Mouse (Mus musculus) gastrocnemius, adult 8-10 months (tissue): Measurements from ENCODE around the gene Tectb. TPM values are rescaled to one million over a fixed set of nuclear protein-coding genes. Genes with fewer than 3 reads are reported as not detected.

Experiments used
- DNase-seq, 2 experiments: peaks; one replicate each; pipeline ENCODE4 v3.0.0; 2022; ENCODE audit warnings: low spot score in 2 of 2
- total RNA-seq, 4 experiments: library from RNA; stranded (reverse); gene quantifications; 2 replicates each; pipeline ENCODE4 v1.2.4; 2022

Tectb gene
- total RNA-seq, 4 experiments from 2014 or later = not detected

DNA sequence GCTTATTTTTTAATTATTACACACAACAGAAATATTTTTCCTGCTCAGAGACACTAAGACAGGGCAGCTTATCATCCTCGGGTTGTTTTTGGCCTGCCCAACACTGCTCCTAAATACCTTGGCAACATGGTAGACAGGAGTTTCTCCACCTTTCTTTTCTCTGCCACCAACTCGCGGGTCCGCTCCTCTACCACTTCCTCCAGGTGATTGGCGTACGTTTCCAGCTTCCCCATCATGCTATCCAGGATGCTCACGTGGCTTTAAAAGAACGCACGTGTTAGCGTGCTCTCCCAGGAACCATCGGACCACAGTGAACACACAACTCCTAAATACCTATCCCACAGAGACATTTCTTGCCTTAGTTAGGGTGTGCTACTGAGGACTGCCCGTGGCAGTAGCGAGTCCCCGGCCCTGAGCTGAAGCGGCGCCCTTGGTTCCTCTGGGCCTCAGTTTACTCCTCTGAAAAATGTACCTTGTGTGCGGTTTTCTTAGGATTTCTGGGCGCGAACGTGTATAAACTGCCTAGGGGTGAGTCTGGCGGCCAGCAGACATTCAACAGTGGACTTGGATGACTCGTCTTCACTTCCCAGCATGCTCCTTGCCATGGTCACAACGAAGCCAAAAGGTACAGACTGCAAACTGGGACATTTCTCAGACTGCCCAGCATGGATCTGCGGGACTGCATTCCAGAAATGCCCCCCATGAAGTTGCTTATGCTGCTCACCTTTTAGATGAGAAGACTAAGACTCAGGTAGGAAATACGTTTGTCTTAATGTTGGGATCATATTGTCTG is 27.4 kb downstream of the Tectb start:
- no peak for DNase-seq

DNA sequence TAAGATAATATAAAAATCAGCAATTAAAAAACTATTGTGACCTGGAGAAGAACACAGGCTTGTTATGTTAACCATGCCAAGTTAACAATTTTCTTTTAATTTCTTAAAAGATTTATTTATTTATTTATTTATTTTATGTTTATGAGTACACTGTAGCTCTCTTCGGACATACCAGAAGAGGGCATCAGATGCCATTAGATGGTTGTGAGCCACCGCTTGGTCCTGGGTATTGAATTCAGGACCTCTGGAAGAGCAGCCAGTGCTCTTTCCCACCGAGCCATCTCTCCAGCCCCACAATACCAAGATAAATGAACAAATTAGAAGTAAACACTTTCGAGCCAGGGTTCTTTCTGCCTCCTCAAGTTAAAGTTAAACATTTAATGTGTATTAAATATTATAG is 28.1 kb downstream of the Tectb start:
- DNase-seq = no peak

GRCm38 (mm10) chr19:55209084-55209483 is 28.6 kb downstream of the Tectb start:
- no peak for DNase-seq

DNA sequence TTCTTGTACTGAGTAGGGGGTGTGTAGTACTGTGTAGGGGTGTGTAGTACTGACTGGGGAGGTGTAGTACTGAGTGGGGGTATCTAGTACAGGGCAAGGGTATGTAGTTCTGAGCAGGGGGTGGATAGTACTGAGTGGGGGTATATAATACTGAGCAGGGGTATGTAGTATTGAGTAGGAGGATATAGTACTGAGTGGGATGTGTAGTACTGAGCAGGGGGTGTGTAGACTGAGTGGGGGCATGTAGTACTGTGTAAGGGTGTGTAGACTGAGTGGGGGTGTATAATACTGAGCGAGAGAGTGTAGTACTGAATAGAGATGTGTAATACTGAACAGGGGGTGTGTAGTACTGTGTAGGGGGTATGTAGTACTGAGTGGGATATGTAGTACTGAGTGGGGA is 31.2 kb downstream of the Tectb start:
- DNase-seq = no peak

- DNase-seq = no peak
Observed at GRCm38 (mm10) chr19:55213617-55214340, 33.2 kb downstream of the Tectb start.

GRCm38 (mm10) chr19:55216876-55217275 is 36.3 kb downstream of the Tectb start:
- no peak for DNase-seq

DNA sequence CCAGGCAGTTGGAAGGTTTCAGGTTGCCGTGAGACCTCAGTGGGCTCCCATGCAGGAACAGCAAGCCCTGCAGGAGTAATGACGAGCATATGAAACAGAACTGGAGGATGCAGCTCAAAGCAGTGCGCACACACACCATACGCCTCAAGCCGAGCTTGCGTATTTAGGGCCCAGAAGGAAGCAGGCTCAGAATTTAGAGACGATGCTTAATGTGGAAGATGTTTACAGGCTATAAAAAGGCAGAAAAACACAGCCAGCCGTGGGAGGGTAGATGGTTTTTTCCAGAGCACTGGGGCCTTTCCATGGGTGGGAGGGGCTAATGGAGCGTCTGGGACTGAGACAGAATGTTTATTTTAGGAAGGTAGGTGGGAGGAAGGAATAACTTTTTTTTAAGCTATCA is 36.8 kb downstream of the Tectb start:
- DNase-seq = no peak

GRCm38 (mm10) chr19:55218192-55218739 is 37.7 kb downstream of the Tectb start:
- peak; percentile 55 to 59 for DNase-seq

GRCm38 (mm10) chr19:55218741-55219221 is 38.2 kb downstream of the Tectb start:
- no peak for DNase-seq

DNA sequence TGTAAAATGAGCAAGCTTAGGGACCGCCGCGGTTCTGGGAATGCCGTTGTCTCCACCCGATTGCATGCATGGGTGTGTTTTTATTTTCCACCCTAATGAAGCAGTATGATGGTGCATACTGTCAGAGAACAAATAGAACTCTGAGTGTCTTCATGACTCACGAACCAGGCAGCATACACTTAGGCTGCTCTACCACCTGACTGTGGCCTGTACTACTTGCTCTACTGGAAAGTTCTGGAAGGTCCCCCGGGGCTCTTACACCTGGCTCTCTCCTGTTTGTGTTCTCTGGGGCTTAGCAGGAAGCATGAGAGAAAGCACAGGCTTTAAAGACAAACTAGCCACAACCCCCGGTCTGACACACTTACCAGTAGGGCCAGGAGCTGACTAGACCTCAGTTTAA is 38.8 kb downstream of the Tectb start:
- DNase-seq = no peak

- DNase-seq = no peak
Observed at GRCm38 (mm10) chr19:55221208-55221607, 40.7 kb downstream of the Tectb start.

DNA sequence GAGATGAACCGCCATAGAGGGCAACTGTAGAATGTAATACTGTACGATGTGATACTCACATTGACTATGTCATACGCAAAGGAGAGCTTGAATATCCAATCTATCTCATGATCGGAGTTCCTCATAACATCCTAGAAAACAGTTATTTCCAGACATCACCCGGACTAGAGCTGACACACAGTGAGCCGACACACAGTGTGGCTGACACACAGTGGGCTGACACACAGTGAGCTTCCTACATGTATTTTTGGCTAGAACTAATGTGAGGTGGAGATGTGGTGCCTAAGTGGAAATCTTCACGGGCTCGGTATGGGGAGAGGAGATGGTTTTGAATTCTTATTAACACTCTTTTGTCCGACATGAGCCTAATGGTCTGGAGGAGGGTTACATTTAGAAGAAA is 41.7 kb downstream of the Tectb start:
- no peak for DNase-seq

DNA sequence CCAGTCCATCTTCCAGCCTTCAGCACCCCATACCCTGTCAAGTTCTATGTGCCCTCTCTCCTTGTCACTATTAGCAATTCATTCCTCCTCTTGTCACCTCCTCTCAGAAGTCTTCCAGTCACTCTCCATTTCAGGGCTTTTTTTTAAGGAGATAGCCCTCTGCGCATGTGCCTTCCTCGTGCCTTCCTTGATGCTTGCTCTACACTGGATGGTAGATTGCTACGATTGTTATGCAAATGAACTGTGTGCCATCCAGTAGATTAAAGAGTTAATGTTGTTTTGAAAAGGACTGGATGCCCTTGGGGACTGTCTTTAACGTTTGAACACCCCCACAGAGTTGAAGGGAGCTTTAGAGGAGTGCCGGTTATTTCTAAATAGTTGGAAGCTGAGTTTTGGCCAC is 46.1 kb downstream of the Tectb start:
- DNase-seq = no peak

DNA sequence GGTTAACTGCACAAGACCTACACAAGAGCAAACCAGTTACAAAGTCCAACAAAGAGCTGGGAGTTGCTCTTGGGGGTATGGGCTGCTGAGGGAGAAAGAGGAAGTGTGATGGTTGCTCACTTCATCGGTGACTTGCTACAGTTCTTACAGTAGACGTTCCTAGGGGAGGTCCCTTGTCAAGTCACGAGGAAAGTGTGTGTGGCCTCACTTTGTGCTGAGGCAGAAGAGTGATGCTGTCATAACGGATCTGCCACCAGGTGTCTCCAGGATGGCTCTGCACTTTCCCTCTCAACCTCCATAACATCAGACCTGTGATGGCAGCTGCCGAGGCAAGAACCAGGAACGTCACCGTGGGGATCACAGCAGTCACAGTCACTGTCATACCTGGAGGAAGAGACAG is 46.6 kb downstream of the Tectb start:
- no peak for DNase-seq

DNA sequence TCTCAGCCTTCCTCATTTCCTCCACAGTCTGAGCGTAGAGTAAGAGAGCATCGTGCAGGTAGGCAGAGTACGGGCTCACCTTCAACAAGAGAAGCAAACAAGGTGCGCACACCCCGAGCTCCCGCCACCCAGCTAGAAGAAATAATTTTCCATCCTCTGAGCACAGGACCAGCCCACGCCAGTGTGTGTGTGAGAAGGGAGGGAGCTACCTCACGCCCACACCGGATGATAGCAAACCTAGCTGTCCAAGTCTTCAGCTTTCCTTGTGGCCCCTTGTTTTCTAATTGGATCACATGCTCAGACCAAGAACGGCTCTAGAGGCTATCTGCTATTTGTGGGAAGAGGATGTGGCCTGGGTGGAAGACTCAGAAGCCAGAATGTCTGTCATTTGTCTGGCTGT is 50.5 kb downstream of the Tectb start:
- DNase-seq = no peak

DNA sequence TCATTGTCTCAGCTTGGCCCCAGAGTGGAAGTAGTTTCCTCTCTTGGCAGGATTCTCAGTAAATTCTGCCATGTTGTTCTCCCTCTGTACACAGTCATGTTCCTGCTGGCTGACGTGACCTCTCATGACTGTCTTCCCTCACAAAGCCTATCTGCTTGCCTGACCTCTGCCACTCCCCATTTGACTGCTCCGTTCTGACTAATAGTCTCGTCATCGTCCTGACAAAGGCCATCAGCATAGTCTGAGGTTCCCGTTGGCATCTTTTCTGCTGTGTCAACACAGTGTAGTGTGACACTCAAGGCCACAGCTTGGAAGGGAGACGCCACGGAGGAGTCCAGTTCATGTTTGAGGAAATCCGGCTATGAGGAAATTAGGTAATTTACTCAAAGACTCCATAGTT is 51.6 kb downstream of the Tectb start:
- no peak for DNase-seq

GRCm38 (mm10) chr19:55236026-55236425 is 55.5 kb downstream of the Tectb start:
- DNase-seq = no peak

DNA sequence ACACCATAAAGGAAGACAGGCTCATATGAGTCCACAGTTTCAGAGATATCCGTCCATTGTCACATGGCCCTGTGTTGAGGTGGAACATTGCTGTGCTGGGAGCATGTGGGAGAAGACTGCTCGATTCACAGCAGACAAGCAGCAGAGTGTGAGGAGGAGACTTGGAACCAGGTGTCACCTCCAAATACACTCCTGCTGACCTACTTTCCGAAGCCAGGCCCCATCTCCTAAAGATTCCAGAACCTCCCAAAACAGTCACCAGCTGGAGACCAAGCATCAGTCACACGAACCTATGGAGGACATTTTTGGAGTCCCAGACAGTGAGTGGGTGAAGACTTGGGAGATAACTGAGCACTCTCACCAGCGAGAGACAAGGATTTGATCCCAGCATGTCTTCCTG is 56.0 kb downstream of the Tectb start:
- DNase-seq = no peak

DNA sequence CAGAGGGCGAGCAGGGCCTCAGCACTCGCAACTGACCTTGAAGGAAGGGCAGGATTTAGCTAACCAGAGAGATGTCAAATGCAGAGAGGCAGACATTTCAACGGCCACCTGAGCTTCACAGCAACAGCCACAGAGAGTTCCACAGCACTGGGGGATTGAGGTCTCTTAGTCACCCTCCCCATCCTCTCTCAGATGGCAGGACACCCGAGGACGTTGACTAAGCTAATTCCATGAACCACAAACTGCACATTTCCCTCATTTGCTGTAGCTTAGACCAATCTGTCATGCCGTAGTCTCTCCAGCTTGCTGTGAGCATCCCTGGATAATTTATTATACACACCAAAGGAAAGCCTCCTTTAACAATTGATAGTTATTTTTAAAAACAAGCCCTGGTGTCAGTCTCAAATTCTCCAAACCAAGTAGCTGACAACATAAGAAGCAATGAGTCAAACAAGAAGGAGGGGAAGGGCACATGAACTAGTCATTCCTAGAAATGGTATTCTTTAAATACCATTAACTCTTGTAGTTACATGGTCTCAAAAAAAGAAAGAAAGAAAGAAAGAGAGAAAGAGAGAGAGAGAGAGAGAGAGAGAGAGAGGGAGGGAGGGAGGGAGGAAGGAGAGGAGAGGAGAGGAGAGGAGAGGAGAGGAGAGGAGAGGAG is 59.4 kb downstream of the Tectb start:
- no peak for DNase-seq

DNA sequence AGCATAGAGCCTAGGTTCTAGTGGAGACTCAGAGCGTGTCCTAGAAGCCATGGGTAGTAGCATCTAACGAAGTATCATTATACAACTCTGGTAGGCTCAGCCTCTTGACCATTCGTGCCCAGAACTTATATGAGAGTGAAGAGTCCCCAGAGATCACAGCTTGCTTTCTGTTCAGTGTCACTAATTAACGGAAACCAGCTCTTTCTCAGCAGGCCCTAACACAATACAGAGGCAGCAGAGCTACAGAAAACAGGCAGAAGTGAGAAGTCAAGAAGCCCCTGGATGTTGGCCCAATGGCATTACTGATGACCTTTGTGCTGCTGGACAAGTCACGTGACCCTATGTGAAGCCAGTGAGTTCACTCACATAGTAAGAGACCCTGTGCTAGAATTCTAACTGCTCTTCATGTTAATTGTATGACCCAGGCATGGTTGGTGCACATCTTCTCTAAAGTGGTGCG is 60.7 kb downstream of the Tectb start, which contains the start of gene Gucy2g:
Gucy2g (minus strand) TSS at position 51 of the 460 bp plus-strand sequence.
- DNase-seq = no peak

DNA sequence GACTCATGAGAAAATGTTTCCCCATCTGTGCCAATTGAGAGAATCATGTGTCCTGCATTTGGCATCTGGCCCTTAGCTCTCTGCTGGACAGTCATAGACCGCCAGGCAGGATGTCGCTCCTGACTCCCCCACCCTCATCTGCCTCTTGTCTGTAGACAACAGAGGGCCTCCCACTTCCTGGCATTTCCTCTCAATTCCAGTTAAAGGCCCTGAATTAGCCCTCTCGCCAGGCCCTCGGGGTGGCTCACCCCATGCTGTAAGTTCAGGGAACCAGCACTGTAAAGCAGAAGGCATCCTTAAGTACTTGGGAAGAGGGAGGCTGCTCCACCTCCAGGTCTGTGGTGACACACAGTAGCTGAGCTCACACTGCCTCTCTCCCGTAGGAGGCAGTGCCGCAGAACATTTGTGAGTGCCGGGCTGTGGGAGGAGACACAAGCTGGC is 64.3 kb downstream of the Tectb start:
- DNase-seq = peak in 1 of 2 experiments; percentile 24
